Mouse (Mus musculus) embryo, embryonic 11 days (tissue): ENCODE measurements around the gene Vdr.

ENCODE experiments used
- DNase-seq: peaks from one replicate; pipeline ENCODE4 v3.0.0-alpha.2; 2015

Gene Vdr

DNA sequence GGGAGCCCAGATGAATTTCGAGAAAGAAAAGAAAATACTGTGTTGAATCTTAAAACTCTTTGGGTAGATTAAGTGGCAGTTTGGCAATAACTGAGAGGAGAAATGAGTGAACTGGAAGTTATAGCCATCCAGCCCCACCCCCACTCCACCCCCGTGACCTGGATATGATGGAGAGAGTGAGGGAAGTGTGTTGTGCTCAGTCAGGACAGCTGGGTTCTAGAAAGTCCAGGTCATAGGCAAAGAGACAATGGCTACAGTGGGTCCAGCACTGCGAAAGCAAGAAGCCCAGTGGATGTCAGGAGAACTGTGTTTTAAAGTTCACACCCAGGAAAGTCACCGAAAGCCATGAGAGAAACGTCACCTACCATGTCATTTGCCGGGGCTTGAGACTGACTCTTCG is 8.8 kb upstream of the Vdr start:
- no peak for DNase-seq

DNA sequence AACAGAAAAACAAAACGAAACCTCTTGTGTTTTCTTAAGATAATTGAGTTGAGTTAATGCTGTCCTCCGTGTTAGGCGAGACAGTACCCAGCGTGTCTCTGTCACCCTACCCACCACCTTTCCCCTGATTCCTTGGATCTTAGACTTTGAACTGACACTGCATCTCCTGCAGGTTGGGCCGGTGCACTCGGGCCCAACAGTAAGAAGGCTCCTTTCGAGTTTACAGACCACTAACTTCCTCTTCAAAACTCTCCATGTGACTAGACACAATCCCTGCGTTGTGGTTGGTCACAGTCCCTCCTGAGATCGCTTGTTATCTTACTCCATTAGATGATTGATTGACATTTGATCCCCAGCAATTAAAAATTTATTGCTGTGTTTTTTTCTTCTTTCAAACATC is 7.6 kb upstream of the Vdr start:
- no peak for DNase-seq

DNA sequence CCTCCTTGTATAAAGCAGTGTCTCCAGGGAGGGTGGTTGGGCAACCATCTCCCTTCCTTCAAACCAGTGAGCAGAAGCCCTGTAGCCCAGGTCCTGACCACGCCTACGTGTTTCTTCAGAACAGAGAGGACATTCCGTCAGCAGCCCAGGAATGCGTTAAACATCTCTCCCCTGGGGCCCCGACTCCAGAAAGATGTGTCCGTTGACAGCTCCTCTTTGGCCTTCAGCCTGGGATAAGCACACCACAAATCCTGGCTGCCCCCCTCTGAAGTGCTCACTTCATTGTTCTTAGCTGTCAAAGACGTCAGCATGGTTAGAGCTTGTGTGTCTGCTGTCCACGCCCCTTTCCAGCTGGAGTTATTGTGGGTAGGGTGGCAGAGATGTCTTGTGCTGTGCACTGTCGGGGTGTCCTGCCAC is 3.9 kb upstream of the Vdr start:
- peak; percentile 71 for DNase-seq

DNA sequence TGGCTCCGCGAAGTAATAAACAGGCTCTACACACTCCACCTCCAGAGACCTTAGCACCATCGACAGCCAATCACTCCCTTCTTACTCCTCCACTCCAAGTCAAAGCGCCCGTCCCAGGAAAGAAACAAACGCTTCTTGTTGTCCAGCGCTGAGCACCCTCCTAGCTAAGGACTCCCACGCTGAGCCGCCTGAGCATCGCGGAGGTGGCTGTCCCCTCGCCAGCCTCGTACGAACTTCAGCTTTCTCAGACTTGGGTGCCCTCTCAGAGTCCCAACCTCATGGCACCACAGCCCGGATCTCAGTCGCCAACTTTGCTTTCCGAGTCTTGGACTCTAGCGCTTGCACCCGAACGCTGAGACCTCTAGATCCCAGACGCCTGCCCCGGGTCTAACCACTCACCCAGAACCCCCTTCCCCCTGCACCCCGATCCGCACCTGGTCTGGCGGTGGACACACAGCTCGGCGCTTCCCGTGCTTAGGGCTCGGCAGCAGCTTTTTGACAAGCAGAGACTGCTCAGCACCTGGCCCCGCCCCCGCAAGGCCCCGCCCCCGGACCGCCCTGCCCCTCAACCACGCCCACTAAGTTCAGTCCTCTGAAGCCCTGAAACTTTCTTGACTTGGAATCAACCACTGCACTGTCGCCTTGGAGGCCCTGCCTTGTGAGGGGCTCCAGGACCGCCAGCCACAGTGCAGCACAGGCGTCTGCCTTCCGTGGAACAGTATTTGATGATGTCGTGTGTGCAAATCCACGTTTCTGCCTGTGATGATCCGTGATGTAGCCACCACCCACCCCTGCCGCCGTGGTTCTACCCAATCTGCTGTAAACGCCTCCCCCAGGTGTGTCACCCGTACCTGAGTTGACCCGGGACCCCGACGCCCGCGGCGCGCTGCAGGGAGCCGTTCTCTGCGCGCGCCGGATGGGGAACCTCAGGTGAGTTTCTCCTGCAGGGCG is 2.4 kb downstream of the Vdr start:
- peak; percentile 84 for DNase-seq

DNA sequence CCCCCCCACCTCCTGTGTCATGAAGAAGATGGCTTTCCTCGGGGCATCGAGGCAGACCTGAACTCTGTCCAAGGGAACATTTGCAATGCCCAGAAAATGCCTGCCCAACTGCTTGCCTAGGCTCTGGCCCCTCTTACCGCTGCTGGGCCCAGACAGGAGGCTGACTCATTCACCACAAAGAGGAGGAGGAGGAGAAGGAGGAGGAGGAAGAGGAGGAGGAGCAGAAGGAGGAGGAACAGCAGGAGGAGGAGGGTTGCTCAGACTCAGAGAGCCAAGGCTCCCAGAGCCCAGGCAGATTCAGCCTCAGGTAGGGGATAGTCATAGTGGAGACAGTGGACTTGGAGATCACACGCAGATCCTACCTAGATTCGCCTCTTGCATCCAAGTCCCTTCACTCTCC is 3.2 kb downstream of the Vdr start:
- DNase-seq: no peak

DNA sequence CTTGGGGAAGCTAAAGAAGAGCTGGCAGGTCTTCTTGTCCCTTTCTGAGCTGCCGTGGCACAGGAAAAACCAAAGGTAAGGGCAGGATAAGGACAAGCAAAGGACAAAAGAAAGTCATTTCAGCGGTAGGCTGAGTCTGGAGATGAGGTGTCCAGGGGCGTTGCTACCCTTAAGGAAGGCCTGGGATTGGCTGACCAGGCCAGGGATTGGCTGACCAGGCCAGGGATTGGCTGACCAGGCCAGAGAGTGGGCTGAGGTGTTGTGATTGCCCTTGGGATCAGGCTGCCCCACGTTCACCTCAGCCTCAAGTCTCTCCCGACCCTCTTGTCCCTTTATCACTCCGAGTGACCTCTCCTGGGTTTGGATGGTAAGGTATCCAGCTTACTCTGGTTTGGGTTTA is 5.1 kb downstream of the Vdr start:
- DNase-seq: no peak

DNA sequence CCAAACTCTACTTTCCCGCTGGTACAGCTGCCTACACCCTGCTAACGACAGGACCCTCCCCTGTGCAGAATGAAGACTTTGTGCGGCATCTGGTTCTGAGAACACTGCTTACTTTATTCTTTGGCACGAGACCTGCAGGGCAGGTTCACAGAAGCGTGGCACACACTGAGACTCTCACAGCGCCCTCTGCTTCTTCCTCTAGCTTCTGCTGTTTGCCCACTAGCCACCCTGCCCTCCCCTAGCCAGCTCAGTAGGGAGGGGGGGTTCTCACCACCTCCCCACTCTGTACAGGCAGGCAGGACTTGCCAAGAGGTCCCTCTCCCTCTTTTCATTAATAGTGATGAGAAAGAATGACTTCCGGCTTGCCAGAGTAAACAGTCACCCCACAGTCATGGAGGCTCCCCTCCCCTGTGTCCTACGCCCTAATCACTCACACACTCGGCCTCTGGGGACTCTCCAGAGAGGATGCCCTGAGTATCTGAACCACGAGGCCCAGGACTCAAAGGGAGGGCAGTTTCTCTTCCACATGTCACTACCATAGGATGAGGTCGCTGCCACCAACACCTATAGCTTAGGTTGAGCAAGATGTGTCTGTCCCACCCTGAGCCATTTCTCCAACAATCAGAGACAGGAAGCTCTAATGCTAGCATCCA is 6.0 kb downstream of the Vdr start:
- no peak for DNase-seq

DNA sequence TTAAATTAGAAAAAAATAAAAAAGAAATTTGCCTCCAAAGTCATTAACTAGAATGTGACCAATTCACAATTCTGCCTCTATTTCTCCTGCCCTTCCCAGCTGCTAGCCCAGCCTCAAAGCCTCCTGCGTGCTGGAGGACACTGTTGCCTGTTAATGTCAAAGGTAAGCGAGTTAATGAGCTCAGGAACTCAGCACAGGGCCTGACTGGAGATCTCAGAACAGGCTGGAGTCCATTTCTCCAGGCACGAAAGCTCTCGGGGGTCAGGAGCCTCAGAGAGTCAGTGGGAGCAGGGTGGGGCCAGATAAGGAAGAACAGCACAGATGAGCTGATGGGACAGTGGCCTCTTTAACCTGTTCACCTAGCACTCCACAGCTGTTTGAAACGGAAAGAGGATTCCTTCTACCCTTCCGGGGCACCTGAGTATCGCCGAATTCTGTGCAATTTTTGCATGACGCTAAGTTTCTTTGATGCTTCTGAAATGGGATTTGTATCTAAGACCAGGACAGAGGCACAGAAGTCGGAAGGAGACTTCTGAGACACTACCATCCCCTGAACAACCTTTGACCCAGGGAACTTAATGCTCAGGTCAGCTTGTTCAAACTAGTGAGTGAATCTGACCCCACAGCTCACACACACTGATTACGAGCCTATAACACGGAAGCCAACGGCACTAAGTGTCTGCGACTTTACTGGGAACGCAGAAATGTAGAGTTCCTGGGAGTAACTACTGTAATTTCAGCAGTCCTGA is 7.0 kb downstream of the Vdr start:
- no peak for DNase-seq

DNA sequence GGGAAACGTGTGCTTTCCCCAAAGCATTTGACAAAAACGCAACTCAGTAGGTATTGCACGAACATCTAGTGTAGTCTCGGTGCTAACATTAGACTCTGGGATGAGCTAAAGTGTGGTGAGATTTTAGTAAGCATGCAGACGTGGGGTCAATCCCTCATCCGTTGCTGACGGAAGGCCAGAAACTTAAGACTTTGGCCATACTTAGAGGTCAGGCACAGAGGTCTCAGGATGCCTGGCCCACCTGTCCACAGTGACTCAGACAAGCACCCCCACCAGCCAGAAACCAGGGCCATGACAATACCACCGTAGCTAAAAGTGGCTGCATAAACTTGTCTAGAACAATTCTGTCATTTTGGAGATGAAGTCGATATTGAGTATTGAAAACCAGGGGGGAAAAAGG is 9.4 kb downstream of the Vdr start:
- DNase-seq: no peak

DNA sequence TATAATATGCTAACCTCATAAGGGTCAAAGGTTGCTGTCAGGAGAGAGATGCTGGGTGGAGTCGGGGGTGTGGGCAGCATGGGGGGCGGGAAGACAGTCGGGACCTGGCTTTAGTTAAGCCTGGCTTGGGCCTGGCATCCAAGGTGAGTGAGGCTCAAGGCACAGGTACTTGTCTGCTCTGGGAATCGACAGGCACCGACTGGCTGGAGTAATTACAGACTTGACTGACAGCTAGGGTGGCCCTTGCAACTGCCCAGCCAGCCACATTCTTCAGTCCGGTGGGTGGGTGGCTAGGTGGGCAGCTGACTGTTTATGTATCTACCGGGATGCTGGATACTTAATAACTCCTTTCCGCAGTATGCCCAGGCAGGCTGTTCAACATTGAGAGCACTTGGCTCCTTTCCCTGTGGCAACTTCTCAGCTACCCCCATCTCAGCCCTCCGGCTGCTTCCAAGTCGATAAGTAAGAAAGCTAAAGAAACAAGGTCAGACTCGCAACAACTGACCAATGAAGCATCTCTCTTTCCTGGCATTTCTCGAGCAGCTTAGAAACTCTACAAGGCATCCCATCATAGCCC is 10.0 kb downstream of the Vdr start:
- no peak for DNase-seq

DNA sequence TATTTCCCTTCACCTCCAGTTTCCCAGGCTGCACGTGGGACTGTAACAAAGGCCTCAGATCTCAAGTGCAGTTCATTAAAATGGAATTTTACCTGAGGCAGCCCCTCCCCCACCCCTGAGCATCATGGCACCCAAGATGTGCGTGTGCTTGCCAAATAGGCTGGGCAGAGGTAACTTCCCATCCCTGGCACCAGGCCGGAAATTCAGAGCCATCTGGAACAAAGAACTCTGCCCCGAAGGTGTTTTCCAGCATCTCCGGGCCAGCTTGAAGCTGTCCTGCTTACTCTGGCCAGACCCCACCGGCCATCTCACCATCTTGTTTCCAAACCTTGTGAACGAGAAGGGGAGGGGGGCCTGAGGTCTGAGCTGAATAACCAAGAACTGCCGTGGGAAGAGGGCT is 10.7 kb downstream of the Vdr start:
- no peak for DNase-seq

DNA sequence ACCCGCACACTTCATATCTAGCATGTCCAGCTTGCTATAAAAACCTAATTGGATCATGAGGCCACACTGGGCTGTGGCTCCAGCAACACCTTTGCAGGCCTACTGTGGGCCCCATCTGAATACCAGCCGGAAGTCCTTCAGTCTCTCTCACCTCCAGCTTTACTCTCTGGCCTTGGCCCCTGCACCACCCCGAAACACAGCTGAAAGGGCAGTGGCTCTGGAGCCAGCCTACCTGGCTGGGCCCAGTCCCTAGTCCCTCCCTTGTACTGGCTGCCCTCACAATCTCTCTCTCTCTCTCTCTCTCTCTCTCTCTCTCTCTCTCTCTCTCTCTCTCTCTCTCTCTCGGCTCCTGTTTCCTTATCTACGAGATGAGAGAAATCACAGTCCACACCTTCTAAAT is 11.6 kb downstream of the Vdr start:
- no peak for DNase-seq

DNA sequence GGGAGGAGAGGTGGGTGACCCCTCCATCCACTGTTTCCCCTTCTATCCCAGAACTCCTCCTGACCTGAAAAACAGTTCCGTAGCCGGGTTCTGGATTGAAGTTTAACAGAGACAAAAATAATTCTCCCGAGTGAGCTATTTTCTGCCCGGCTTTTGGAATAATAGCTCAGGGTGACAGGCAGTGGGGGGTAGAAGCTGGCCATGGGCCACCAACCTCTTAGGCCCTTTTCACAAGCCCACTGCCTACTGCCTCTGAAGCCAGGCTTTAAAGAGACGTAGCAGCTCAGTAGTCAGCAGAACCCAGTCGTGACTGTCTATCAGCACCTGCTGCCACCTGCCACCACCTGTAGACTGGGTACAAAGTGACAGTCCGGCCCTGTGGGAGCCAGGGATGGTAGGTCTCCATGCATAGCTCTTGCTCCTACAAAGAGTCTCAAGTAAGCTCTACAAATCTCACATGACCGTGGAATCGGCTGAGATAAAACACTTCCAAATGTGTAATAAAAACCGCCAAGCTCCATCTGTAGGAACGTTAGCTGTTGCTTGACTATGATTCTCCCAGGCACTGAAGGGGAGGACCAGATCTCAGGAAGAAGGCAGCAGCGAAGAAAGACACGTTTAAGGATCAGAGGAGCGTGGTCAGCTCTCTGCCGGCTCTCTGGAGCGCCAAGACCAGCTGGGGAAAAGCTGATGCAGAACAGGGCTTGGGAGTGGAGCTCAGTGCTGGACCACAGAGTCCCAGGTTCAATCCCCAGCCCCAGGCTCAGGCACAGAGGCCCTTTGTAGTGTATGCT is 13.4 kb downstream of the Vdr start:
- DNase-seq: no peak

DNA sequence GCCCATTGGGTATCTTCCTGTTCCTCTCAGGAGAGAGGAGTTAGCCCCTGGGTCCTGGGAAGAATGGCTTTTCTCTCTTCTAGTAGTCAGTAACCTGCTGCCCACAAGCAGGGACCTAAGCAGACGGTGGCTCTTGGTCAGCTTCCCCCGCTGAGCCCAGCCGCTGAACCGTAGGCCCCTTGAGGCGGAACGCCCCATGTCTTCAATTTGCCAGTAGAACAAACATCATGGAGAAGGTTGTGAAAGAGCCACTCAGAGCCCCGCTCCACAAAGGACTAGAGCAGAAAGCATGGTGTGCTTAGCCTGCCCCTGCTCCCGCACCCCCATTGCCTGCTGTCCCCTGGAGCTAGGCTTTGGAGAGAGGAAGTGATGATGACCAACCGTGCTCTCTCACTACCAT is 14.1 kb downstream of the Vdr start:
- DNase-seq: no peak

DNA sequence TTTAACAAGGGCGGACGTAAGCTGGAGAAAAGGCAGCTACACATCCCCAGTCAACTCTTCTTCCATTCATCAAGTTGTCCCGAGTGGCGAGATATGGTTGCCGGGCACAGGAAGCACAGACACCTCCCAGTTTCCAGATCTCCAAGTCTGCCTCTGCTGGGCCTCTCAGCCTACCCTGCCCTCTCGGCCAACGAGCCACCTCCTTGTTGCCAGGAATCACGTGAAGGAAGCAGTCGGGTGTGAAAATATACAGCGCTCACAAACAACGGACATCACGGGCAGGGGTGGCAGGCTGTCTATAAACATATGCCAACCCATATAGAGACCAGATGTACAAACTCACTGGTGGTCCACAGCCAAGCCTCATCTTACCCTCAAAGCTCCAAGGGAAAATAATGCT is 14.6 kb downstream of the Vdr start:
- no peak for DNase-seq

DNA sequence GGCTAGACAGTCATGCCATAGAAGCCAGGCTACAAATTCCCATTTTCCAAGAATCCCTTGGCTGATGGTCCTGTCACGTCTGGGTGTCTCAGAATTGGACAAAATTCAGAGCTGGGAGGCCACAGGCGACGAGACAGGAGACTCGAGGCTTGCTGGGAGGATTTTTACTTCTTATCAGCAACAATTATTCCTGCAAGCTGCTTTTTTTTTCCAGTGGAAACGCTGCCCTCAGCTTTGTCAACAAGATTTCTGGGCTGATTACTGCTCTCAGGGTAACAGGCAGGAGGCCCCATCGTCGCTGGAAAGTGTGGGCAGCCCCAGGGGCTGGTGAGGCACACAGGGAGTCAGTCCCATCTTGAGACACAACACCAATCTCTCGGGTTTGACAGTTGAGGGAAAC is 17.9 kb downstream of the Vdr start:
- DNase-seq: no peak

DNA sequence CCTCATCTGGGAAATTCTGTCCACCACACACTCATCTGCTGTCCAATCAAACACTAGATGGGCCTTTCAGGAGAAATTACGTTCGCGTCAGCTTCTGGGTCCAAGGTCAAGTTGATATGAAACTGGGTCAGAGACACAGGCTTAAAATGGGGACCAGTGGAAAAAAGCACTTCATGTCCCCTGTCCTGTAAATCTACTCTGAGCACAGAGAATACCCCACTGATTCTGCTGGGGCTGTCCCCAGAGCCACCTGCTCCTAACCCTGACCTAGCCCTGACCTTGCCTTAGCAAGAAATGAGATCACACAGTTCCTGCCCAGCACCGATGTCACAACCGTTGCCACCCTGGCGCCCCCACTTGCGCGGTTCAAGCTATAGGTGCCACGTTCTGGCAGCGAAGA is 20.0 kb downstream of the Vdr start:
- no peak for DNase-seq

DNA sequence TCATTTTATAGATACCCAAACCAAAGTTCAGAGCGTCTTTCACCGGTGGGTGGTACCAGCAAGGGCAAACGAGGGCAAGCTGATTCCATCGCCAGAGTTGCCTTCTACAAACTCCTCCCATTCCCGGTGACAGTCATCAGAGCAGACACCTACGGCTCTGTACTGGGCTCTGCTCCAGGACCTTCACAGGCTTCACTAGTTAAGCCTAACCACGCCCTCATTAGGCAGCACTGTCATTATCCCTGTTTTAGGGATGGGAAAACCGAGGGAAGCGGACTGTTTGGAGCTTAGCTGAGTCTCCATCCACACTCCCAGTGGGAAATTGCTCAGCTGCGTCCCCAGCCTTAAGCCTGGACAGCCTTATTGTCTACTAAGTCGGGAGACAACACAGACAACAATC is 20.4 kb downstream of the Vdr start:
- no peak for DNase-seq

DNA sequence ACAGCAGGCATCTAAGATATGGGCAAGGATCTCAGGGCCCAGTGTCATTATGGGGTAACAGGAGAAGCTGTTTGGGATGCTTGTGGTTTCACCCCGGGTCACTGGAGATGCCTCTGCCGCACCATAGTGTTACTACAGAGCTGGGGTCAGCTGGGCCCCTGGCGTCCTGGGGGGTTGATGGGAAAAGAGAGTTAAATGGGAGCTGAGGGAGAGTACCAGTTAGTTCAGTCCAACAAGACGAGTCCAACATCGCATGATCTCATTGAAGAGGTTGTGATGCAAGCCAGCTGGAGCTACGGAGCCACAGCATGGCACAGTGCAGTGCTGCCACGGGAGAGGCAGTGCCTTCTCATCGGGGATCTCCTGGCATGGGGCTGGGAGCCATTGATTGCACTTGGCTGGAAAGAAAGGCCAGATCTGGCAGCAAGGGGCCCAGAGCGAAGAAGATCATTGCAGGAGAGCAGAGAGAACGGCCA is 22.9 kb downstream of the Vdr start:
- no peak for DNase-seq

DNA sequence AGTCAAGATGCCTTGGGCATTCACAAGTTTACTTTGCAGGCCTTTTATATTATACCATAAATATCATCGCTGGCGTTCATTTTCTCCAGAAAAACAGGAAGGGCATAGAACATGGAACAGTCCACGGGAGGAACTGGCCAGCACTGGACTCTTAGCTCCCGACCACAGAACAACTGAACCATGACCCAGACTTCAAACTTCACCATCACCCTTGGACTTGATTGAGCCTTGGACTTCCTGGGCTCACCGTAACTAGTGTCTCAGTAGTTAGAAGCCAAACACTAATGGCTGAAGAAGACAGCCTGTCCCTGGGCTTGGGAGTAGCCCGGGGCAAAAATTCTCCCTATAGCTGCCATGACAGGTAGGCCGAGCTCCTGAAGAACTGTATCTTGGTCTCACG is 29.0 kb downstream of the Vdr start:
- DNase-seq: no peak

DNA sequence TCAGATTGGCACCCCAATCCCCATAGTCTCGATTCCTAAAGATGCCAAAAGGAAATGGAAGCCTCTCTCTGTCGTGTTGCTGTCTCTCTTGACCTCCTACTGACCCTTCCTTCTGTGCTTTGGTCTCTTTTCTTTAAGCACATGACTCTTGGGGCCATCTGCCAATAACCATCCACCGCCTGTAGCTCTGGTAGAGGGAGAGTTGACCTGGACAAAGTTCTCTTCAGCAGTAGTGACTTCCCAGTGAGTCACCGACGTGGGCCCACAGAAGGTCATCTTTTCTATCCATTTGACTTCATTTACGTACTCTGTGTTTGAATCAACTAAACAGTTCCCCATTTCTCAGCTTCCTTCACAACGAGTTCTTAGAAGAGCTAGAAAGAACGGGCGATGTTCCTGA is 30.0 kb downstream of the Vdr start:
- DNase-seq: no peak

DNA sequence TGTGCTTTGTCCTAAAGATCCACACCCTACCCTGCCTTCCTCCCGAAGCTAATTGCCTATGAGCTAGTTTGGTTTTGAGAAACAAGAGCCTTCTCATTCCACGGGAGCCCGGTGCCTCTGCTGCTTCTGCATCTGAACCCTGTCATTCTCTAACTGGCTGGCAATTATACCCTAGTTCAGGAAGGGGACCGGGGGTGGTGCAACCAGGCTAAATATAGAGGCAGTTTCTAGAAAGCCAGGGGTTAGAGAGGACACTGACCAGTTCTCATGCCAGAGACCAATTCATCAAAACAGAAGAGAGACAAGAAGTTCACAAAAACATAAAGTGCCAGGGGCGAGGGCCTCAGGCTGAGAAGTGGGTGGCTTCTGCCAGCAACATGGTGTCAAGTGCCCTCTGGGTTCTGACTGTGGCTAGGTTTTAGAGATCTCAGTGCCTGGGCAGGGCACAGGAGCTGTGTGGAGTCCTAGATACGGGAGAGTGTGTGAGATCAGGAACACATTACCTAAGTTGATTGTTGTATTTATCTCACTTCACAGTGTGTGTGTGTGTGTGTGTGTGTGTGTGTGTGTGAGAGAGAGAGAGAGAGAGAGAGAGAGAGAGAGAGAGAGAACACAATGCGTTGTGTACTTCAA is 31.6 kb downstream of the Vdr start:
- no peak for DNase-seq
